Mouse (Mus musculus): Measurements from ENCODE around the gene Nisch. TPM values are rescaled to one million over a fixed set of nuclear protein-coding genes. Genes with fewer than 3 reads are reported as not detected.

Nisch gene
- polyA plus RNA-seq, 1 experiment from 2014 or later: 322 TPM

DNA sequence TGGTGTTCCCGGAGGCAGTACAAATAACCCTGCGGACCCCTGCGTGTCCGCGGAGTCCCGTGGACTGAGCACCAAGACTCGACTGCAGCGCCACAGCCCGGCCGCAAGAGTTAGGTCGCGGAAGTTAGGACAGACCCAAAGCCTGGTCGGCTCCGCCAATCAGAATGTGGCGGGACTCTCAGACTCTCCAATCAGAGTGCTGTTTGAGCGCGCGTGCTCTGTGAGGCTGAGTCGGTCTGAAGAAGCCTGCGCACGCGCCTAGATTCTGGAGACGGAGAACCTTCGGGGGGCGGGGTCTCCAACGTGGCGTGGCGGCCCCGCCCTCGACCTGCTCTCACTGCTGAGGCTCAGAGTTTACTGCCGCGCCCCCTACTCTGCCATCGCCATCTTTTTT, 87.9 kb downstream of the Nisch start, which contains the start of gene Smim4:
Gene Smim4 (minus strand): TSS at position 131 of the 394 bp plus-strand sequence.
- peak; percentile 100 for DNase-seq (ENCODE audit: low spot score)
- H3K27ac ChIP-seq (ENCODE audit: low read depth, low read length): peak within 1 kb of the TSS; percentile 63
- peak within 1 kb of the TSS; percentile 80 for H3K4me2 ChIP-seq (ENCODE audit: low read depth)
- peaks cover 22% of the 10 kb centered on the region for H3K4me1 ChIP-seq (ENCODE audit: control insufficient read depth, insufficient read depth, low read length)
- peak; percentile 92 for ATAC-seq (ENCODE audit: insufficient read depth, low FRiP score, low TSS enrichment)
- peak within 1 kb of the TSS; percentile 69 for H3K4me3 ChIP-seq (ENCODE audit: low read depth, low read length)
- H3K36me3 ChIP-seq (ENCODE audit: control insufficient read depth, insufficient read depth, low read length): no peaks in the 10 kb centered on the region; the same call in 1 of the 2 replicates
- H3K27me3 ChIP-seq (ENCODE audit: control insufficient read depth, insufficient read depth, low read length): no peaks in the 10 kb centered on the region
- WGBS: 0% methylated on average over 33 of the region's 33 CpGs
- no peaks in the 10 kb centered on the region for H3K9me3 ChIP-seq (ENCODE audit: control insufficient read depth, low read length)
- H3K9ac ChIP-seq (ENCODE audit: low read length): peak within 1 kb of the TSS; percentile 72

DNA sequence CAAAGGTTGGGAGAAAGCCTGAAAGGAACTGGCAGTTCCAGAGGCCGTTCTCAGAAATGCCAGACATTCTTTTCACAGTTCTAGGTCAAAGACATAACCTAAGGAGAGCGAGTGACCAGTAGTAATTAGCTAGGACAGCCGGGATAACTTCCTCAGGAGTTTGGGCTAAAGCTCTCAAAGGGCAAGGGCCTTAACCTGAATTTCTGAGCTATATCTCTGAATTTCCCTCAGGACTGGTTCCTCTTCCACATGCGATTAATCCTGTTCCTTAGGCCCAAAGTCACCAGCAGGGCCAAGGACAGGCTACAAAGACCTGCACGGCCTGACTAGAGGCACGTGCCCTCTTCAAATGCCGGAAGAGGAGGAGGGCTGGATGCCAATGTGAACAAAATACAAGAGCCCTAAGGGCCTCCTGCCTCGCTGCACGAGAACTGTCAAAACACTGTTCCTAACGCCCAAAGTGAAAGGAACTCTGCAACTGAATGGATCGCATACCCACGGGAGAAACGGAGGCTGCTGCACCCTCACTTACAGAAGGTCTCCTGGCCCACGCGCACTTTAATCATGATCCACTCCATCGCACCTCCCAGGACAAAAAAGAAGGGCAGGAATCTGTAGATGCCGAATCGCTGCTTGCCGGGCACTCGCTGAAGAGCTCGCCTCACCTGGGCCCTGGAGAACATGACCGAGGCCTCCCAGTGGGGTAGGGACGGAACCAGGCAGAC, 88.5 kb downstream of the Nisch start:
- WGBS: 3% methylated on average over 23 of the region's 23 CpGs
- H3K4me1 ChIP-seq (ENCODE audit: control insufficient read depth, insufficient read depth, low read length): peaks cover 21% of the 10 kb centered on the region

DNA sequence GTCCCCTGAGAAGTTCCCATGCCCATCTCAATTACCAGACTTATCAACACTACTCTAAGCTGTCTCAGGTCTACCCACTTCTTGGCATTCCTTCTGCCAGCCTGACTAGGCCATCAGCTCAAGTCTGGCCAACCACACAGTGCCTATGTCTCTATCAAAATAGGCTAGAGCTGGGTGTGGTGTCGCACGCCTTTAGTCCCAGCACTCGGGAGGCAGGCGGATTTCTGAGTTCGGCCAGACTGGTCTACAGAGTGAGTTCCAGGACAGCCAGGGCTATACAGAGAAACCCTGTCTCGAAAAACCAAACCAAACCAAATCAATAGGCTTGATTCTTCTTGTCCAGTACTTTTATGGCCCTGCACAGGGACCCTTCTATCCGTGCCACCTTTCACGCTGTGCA, 89.9 kb downstream of the Nisch start:
- ATAC-seq (ENCODE audit: insufficient read depth, low FRiP score, low TSS enrichment): no peak
- peaks cover 10% of the 10 kb centered on the region for H3K4me1 ChIP-seq (ENCODE audit: control insufficient read depth, insufficient read depth, low read length)
- H3K36me3 ChIP-seq (ENCODE audit: control insufficient read depth, insufficient read depth, low read length): no peaks in the 10 kb centered on the region
- H3K4me2 ChIP-seq (ENCODE audit: low read depth): peak overlapping the region; percentile 19; the same call in 1 of the 2 replicates
- no peaks in the 10 kb centered on the region for H3K9me3 ChIP-seq (ENCODE audit: control insufficient read depth, low read length)
- no peak overlapping the region for H3K4me3 ChIP-seq (ENCODE audit: low read depth, low read length)
- no peaks in the 10 kb centered on the region for H3K27me3 ChIP-seq (ENCODE audit: control insufficient read depth, insufficient read depth, low read length)
- H3K9ac ChIP-seq (ENCODE audit: low read length): no peak overlapping the region
- no peak overlapping the region for H3K27ac ChIP-seq (ENCODE audit: low read depth, low read length)
- DNase-seq (ENCODE audit: low spot score): no peak
- 92% methylated on average over 8 of the region's 8 CpGs for WGBS

More for the DNA sequence above, 88.5 kb downstream of the Nisch start:
- peak overlapping the region; percentile 80 for H3K4me2 ChIP-seq (ENCODE audit: low read depth)
- H3K27ac ChIP-seq (ENCODE audit: low read depth, low read length): peak overlapping the region; percentile 63
- H3K9ac ChIP-seq (ENCODE audit: low read length): peak overlapping the region; percentile 72
- ATAC-seq (ENCODE audit: insufficient read depth, low FRiP score, low TSS enrichment): no peak; the same call in 1 of the 2 replicates
- peak overlapping the region; percentile 69 for H3K4me3 ChIP-seq (ENCODE audit: low read depth, low read length)
- no peaks in the 10 kb centered on the region for H3K27me3 ChIP-seq (ENCODE audit: control insufficient read depth, insufficient read depth, low read length)
- H3K36me3 ChIP-seq (ENCODE audit: control insufficient read depth, insufficient read depth, low read length): no peaks in the 10 kb centered on the region
- no peak for DNase-seq (ENCODE audit: low spot score)
- H3K9me3 ChIP-seq (ENCODE audit: control insufficient read depth, low read length): no peaks in the 10 kb centered on the region

DNA sequence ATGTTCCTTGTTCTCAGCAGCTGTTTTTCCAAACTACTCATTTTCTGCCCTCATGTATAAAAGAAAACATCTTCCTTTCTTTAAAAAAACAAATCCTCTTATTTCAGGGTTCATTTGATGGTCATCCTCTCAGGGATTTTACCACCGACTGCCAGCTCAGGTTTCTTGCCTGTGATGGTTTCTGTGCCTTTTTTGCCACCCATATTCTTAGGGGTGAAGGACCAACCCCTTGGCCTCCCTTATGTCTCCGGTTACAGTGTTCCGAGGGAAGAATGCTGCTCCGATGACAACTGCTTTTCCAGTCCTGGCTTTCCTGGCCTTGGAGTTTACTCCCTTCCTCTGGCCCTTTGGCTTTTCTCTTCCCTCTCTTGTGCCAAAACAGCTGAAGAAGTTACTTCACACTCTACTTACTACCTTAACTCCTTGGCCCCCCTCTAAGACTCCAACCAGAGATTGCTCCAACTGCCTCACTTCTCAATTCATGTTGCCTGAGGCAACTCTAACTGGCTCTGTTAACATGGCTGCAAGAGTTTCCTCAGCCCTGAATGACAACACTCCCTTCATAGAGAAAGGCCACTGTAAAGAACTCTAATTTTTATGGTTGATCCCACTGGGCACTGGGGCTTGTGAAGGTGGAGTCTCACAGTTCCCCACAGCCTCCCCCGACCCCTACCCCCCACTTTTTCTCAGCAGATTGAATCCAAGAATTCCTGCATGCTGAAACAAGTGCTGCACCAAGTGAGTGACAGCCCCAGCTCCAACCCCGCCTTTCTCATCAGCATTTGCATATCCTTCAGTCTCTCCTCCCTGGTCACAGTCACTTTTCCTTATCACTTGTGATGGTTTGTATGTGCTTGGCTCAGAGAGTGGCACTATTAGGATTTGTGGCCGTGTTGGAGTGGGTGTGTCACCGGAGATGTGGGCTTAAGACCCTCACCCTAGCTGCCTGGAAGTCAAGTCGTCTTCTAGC, 91.4 kb downstream of the Nisch start:
- no peaks in the 10 kb centered on the region for H3K36me3 ChIP-seq (ENCODE audit: control insufficient read depth, insufficient read depth, low read length)

More for the DNA sequence above, 91.4 kb downstream of the Nisch start:
- no peak overlapping the region for H3K27ac ChIP-seq (ENCODE audit: low read depth, low read length)
- H3K4me1 ChIP-seq (ENCODE audit: control insufficient read depth, insufficient read depth, low read length): peaks cover 9% of the 10 kb centered on the region; the same call in 1 of the 2 replicates
- ATAC-seq (ENCODE audit: insufficient read depth, low FRiP score, low TSS enrichment) (no peak), DNase-seq (ENCODE audit: low spot score) (no peak)
- no peaks in the 10 kb centered on the region for H3K27me3 ChIP-seq (ENCODE audit: control insufficient read depth, insufficient read depth, low read length)
- H3K9me3 ChIP-seq (ENCODE audit: control insufficient read depth, low read length): no peaks in the 10 kb centered on the region
- no peak overlapping the region for H3K9ac ChIP-seq (ENCODE audit: low read length)
- no peak overlapping the region for H3K4me2 ChIP-seq (ENCODE audit: low read depth)
- WGBS: 59% methylated on average over 9 of the region's 9 CpGs
- no peak overlapping the region for H3K4me3 ChIP-seq (ENCODE audit: low read depth, low read length)

Other genes with a start within 250 kb of the Nisch start
- 54.9 and 59.2 TPM in 2 replicates for gene Glt8d1, start 215.5 kb downstream of the Nisch start, polyA plus RNA-seq (2014; fragmentation: Nextera tagmentation; extraction: Ambion mirVana)
- gene Spcs1, start 215.3 kb downstream of the Nisch start, polyA plus RNA-seq (2014; fragmentation: Nextera tagmentation; extraction: Ambion mirVana): 260 and 262 TPM in 2 replicates
- 120 and 122 TPM in 2 replicates for gene Pbrm1, start 197.8 kb downstream of the Nisch start, polyA plus RNA-seq (2014; fragmentation: Nextera tagmentation; extraction: Ambion mirVana)
- gene Gnl3, start 197.8 kb downstream of the Nisch start, polyA plus RNA-seq (2014; fragmentation: Nextera tagmentation; extraction: Ambion mirVana): 101 and 107 TPM in 2 replicates
- gene Smim4, start 88.0 kb downstream of the Nisch start, polyA plus RNA-seq (2014; fragmentation: Nextera tagmentation; extraction: Ambion mirVana): 58.9 and 62.5 TPM in 2 replicates
- 537 and 588 TPM in 2 replicates for gene Nt5dc2, start 85.9 kb downstream of the Nisch start, polyA plus RNA-seq (2014; fragmentation: Nextera tagmentation; extraction: Ambion mirVana)
- gene Stab1, start 48.3 kb downstream of the Nisch start, polyA plus RNA-seq (2014; fragmentation: Nextera tagmentation; extraction: Ambion mirVana): 18.7 and 23.8 TPM in 2 replicates
- 63.0 and 83.2 TPM in 2 replicates for gene Tnnc1, start 8.6 kb downstream of the Nisch start, polyA plus RNA-seq (2014; fragmentation: Nextera tagmentation; extraction: Ambion mirVana)
- 0.21 and 0.50 TPM in 2 replicates for gene Sema3g, start 914 bp upstream of the Nisch start, polyA plus RNA-seq (2014; fragmentation: Nextera tagmentation; extraction: Ambion mirVana)
- 12.7 and 13.1 TPM in 2 replicates for gene Phf7, start 34.4 kb upstream of the Nisch start, polyA plus RNA-seq (2014; fragmentation: Nextera tagmentation; extraction: Ambion mirVana)
- gene Bap1, start 34.5 kb upstream of the Nisch start, polyA plus RNA-seq (2014; fragmentation: Nextera tagmentation; extraction: Ambion mirVana): 113 and 125 TPM in 2 replicates
- 5.9 and 7.6 TPM in 2 replicates for gene Dnah1, start 107.0 kb upstream of the Nisch start, polyA plus RNA-seq (2014; fragmentation: Nextera tagmentation; extraction: Ambion mirVana)
- 51.0 and 52.0 TPM in 2 replicates for gene Capn7, start 119.7 kb upstream of the Nisch start, polyA plus RNA-seq (2014; fragmentation: Nextera tagmentation; extraction: Ambion mirVana)
- 17.2 and 20.1 TPM in 2 replicates for gene Sh3bp5, start 219.1 kb upstream of the Nisch start, polyA plus RNA-seq (2014; fragmentation: Nextera tagmentation; extraction: Ambion mirVana)

Measured in neural tube, embryonic 11.5 days (tissue).